Mouse (Mus musculus) kidney, adult 8-10 months (tissue): ENCODE measurements around the gene Lgi1.

ENCODE experiments used
- DNase-seq, 2 experiments: peaks; one replicate each; pipeline ENCODE4 v3.0.0; 2022

Gene Lgi1

DNA sequence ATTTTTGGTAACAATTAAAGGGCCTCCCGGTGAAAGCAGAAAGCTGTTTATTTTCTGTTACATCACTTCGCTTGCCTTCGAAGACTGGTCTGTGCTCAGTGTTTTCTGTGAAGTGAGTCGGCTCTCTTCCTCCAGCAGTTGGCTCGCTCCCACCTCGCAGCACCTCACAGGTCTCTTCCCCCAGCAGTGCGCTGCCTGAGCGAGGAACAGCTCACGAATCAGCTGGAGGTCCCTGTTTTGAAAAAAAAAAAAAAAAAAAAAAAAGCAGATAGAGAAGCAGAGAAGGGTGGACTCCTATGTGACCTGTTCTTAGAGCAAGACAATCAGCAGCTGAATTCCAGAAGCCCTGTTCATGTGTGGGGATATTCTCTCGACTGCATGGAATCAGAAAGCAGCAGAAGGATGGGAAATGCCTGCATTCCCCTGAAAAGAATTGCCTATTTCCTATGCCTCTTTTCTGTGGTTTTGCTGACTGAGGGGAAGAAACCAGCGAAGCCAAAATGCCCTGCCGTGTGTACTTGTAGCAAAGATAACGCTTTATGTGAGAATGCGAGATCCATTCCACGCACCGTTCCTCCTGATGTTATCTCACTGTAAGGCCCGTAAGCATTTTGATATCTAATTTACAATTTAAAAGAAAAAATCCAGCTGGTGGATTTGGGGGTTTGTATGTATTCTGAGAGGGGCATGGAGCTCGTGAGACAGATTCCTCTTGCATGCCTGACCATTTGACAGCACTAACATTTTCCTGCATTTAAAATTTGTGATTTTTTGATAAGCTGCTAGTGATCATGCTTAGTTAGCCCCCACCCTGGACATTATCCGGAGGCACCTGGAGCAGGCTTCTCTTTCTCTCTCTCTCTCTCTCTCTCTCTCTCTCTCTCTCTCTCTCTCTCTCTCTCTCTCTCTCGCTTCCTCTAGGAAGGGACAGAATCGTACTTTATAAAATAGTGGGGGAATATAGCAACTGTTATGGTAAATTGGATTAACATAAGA lies at the start of gene Lgi1:
TSS of gene Lgi1 (plus strand) at position 32 of the 996 bp plus-strand sequence.
- DNase-seq = no peak

DNA sequence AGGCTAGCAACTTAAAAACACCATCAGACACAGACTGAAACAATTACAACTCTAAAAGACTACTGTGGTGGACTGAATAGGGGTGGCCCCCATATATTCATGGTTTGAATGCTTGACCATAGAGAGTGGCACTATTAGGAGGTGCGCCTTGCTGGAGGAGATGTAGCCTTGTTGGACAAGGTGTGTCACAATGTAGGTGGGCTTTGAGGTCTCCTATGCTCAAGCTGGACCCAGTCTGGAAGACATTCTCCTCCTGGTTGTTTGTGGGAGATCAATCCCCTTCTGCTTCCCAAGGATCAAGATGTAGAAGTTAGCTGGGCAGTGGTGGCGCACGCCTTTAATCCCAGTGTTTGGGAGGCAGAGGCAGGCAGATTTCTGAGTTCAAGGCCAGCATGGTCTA lies 46.6 kb upstream of the Lgi1 start:
- DNase-seq = no peak

DNA sequence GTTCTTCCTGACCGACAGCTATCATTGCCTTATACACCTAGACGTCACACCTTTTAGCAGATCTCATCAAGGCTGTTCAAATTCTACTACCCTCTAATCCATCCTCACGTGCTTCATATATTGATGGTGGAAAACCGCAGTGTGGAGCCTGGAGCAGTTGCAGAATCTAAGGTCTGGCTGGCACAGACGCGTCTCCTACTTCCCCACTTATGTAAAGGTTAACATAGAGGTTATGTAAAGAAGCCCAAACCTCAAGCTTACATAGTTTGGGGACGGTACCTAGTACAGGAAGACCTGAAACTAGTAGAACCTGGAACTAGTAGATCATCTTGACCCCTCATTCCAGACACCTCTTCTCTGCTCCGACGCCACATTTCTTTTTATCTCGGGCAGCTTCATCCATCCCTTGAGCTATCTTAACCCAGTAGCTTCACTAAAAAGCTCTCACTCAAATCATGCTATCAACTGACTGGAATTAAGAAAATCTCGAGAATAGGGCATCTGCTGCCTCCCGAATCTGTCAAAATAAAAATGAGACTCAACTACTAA lies 40.9 kb upstream of the Lgi1 start:
- no peak for DNase-seq

DNA sequence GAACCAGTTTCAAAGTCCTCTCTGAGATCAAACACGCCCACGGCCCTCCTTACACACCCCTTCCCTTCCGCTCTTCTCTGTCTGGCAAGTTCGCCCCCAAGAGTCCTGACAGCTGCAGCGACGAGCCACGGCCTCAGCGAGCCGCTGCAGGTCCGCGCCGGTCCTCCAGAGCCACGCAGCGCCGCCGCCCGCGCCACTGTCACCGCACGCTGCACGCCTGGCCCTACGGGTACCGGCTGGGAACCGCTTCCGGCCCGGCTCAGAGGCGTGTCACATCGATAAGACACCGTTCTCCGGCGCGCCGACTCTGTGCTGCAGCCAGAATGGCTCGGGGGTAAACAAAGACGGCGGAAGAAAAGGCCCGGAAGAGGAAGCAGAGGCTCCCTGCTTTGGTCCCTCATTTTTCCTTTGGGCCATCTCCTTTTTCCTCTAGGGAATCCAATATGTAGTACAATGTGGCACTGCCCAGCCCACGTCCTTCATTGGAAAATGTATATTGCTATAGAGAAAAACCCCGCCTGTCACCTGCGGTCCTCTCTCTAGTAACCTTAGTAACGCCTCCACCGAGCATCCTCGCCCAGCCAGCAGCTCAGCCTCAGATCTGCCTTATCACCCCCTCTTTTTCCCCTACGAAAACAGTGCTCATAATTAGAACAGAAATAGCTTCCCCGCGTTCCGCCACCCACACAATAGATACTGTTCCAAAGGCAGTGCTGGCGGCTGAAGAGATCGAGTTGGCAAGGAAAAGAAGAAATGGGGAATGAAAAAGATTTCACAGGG lies 40.2 kb upstream of the Lgi1 start, which contains the start of gene Fra10ac1:
TSS of gene Fra10ac1 (minus strand) at position 252 of the 780 bp plus-strand sequence.
- DNase-seq = peak; percentile 81 to 87

DNA sequence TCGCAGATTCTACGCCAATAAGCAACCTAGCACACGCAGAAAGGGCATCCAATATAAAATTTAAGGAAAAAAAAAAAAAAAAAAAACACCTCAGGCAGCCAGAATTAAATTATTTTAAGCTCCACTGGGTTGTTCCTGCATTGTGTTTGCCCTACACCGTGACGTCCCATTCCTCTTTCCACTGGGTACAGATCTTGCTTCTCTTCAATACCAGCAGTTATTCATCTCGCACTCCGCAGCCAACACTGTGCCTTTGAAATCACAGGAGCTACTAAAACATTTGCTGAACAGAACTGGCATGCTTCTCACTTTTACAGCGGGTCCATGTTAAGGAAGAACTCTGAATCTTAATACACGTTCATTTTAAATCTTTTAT lies 39.7 kb upstream of the Lgi1 start:
- DNase-seq = no peak

DNA sequence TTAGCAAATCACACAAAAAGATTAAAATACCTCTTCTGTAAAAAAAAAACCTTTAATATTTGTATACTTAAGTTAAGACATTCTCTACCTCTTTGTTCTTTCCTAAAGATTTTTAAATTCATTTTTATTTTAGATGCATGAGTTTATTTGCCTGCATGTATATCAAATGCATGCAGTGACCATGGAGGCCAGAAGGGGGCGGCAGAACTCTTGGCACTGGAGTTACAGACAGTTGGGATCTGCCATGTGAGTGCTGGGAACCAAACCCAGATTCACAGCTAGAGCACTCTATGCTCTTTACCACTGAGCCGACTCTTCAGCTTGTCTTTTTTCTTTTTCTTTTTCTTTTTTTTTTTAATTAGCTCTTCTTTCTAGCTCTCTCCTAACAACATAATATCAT lies 35.6 kb upstream of the Lgi1 start:
- DNase-seq = no peak

DNA sequence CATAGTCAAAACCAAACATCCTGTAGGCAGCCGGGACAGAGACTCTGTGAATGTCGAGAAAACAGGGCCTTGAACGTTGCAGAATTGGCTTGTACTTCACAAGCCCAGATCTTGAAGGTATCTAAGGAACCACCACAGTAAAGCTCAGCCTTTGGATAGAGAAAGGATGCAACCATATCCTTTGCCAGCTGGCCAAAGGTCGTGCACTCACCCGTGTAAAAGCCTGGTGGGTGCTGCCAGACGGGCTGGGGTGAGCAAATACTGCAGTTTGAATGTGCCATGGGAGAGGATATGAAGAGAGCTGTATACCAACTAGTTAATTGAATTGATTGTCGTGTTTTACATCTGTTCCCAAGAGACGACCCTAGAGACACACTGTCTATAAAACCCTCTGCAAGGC lies 32.2 kb upstream of the Lgi1 start:
- peak; percentile 28 to 48 for DNase-seq

DNA sequence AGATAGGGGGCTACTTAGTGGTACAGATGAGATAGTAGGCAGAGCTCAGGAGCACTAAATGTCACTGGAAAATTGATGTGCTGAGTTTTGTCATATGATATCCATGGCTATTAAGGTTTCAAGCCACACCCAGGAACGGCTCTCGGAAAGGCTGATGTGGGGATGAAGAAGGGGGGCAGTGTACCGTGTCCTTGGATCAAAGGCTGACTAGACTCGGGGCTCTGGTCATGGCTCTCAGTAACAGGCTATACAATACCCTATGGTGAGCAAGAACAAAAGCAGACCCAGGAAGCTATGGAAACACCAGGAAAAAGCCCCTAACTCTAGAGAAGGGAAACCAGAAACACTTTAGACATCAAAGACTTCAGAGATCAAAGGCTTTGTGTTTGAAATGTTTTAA lies 31.8 kb upstream of the Lgi1 start:
- DNase-seq = no peak

DNA sequence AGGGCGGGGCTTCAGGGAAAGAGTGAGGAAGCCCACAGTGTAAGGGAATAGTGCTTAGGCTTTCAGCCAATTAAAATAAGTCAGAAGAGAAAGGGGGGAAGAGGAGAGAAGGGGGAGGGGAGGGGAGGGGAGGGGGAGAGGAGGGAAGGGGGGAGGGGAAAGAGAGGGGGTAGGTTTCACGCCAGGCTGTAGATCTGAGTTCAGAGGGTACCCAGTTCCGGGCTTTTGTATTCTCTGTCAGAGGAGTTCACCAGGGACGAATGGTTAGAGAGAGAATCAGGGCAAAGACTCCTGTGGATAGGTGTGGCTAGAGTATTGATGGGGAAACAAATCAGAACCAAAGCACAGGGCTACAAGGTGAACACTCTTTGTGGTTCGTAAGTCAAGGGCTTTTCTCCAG lies 27.8 kb upstream of the Lgi1 start:
- no peak for DNase-seq

DNA sequence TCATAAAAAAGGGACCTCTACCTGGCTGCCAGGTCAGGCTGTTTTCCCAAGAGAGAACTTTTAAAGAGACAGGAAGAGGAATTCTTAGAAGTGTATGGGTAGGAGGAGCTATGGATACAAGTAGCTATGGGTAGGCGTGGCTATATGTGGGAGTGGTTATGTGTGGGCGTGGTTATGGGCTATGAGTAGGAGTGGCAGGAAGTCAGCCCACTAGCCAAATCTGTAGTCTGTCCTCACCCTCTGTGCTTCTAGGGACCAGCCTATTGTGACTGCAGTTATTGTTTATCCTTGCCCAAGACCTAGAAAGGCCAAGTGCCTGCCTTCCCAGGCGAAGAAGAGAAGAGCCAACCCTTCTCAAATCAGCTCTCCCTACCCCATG lies 26.5 kb upstream of the Lgi1 start:
- DNase-seq = no peak

DNA sequence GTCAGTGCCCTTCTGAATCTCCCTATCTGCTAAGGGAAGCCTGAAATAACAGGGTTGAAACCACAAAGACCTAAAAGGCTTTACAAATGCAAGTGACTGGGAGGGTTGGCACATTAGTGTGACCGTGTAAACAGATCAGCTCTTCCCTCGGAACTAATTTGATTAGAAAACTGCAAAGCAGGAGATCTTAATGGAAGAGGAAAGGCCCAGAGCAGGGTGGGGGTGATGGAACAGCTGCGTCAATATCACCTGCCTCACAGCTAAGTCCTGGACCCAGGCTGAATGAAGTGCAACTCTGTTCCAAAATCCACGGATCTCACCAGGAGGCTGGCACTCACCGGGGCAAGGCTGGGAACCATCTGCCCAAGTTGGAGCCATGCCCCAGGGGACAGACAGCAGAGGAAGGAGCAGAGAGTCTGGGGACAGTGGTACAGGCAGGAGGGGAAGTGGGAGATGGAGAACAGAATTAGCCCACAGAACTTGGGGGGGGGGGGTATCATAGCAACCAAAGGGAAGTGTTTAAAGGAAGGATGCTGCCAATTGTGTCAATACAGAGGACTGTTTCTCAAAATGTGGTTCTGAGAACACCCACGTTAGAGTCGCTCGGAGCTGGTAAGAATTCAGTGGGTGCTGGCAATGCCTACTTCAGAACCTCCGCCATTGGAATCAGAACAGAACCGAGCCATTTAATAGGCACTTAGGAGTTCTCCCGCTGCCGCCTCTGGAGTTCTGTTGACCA lies 26.0 kb upstream of the Lgi1 start:
- DNase-seq = no peak

DNA sequence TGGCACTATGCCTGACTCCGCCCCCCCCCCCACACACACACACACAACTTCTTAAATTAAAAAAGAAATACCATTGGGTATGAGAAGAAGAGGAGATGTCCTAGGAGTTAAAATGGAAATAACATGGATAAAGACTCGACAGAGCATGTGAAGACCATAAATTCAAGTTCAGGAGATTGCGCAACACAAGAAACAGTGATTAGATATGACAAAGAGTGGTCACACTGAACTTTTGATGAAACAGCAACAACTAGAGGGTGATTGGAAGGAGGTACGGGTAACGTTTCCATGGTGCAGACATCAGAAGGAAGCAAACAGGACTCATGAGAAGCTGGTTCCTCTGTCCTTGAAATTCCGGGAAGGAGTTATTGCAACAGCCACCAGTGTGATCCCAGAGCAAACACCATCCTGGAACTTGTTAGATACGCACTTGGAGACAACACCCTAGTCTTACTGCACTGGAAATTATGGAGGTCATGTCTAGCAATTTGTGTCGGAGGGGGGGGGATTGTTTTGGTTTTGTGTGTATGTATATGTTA lies 22.0 kb upstream of the Lgi1 start:
- DNase-seq = no peak

DNA sequence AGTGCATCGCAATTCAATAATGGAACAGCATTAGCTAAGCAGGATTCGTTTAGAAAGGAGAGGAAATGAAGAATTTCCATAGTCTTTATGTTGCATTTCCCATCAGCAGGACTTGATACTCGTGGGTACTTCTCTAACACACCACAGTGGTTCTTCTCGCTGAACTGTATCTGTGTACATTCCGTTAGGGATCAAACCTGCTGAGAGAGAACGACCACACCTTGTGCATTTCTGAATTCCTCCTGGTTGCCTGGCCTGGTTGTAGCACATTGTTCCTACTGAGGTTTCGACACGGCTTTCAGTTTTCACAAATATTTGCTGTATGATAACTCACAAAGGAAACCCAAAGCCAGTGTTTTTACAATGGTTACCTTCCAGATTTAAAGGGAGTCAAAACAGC lies 19.6 kb upstream of the Lgi1 start:
- DNase-seq = no peak

DNA sequence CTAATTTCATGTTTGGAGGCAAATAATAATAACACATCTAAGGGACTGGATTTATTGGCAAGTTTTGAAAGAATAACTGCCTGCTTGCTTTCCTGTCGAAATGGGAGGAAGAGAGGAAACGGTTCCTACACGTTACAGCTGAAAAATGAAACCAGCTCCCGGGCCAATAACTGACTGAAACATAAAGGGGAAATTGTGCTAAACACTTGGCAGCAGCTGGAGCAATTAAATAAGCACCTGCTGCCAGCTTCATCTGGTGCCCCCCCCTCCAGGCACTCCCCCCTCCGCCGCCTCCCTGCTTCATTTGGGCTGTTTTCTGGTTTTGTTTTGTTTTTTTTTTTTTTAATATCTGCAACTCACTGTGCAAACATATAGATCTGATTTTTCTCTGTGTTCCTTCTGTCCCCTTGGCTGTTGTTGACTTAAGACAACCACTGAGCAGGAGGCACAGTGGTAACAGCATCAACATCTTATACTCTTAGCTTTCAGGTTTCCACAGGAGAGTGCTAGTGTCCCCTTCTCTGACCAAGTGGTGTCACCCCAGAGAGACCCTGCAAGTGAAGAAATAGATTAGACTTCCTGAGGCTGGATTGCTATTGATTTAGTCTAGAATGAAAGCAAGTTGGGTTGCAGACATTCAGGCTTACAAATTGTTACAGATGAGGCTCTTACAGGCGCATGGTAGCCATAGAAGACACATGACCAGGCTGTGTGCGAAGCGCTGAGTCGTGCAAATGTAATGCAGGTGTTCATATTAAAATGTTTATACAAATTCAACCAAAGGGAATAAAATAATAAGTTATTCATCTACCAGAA lies 18.8 kb upstream of the Lgi1 start:
- DNase-seq = no peak

DNA sequence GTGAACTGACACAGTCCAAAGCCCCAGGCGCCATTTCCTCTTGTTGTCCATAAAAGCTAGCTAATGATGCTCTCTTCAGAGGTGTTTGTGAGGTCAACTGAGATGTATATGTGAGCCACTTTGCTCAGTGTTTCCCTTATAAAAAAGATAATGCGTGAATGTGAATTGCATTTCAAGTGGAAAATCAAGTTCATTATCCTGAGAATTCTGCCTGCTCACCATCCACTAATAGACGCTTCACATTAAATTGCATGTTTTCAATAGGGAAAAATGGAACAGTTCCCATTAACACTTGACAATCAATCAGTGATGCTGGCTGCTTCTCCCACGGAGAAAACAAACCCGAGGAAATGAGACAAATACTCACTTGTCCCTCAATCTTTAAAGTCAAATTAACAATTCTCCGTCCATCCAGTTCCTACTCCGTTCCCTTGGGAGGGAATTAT lies 18.1 kb upstream of the Lgi1 start:
- no peak for DNase-seq

DNA sequence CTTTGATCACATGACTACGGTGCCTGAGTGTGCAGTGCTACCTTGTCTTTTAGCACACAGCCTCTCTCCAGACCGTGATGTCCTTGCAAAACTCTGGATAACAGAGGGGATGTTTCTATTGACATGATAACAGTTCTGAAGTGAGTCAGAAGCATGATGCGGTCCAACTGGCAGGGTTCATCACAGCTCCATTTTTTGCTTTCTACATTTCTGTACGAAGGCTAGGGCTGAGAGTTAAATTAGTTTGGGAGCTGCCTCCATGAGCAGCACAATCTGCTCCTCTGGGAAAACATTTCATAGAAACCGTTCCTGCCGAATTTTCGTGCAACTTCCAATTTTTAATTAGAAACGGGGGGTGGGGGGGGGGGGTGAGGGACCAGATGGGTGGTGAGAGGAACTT lies 14.7 kb upstream of the Lgi1 start:
- no peak for DNase-seq

DNA sequence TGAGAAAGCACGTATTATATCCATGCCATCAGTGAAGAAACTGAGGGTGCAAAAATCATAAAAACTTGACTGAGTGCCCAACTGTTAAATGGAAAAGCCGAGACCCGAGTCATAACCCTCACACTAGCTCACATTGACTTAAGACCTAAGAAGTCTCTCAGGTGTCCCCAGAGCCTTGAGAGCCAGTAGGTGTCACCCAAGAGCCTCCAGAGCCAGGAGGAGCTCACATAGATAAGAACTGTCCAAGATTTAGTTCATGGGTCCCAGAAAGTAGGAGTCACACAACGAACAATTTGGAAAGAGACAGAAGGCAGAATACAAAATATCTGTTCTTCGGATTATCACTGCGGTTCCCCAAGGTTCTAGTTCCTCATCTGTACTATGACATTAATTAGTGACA lies 10.5 kb upstream of the Lgi1 start:
- peak; percentile 26 to 58 for DNase-seq

DNA sequence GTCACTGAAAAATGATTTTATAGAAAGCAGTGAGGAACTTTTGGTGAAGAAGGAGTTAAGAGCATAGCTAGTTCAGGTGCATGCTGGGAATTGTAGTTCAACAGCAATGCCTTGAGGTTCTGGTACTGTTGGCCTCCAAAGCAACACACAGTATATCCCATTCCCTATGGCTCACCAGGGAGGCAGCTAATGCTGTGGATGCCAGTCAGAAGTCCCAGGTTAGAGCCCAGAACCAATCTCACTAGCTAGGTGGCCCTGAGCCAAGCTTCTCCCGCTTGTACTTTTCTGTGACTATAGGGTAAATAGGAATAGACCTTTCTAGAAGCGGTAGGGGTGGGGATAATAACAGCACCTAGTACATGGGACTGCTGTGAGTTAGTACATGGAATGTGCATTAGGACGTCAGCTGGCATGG lies 5.7 kb upstream of the Lgi1 start:
- no peak for DNase-seq

DNA sequence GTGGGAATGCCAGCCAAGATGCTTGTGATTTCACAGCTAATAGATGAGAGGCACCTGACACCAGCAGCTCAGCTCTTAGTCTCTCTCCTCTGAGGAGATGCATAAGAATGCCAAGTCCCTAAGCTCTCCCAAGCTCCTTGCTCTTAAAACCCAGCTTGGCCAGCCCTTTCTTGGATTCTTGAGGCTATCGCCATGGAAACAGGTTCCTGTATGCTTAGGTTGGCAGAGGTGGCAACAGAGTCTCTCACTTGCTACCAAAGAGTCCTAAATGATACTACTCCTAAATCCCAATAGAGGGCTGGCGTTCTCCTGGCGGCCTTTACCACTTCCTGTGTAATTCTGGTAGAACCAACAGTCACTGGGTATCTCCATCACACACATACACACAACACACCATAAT lies 4.9 kb upstream of the Lgi1 start:
- DNase-seq = no peak

DNA sequence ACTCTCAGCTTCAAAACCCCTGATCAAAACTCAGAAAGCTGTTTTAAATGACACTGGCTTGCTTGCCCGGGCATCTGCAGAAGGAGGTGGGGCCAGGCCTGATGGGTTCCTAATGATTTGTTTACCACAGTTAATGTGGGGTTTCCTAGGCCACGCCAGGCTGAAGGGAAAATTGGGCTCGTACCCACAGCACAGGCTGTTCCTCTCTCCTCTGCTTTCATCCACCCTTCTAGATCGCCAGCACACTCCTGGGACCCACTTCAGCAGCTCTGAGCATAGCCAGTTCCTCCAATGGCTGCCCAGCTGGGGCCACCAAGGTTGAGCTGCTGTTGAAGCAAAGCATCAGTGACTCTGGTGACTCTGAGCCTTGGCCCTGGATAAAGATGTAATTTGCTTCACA lies 4.0 kb upstream of the Lgi1 start:
- DNase-seq = no peak

DNA sequence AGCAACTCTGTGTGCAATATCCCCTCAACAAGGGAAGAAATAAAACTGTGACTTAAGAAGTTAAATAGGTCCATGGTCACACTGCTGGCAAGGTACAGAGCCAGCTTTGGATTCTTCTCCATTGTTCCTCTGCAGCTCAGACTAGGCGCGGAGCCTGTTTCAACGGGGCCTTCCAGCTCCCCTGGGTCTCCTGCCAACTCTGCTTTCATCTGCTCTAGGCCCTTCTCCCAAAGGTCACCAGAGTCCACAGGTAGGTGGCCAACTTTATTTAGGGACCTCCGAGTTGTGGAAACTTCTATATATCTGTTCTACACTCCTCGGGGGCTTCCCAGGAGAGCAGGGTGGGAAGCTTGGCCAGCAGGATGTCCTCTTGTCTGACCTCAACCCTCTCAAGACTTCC lies 3.0 kb upstream of the Lgi1 start:
- no peak for DNase-seq
